Mouse (Mus musculus): Measurements from ENCODE around the gene Cela1. TPM values are rescaled to one million over a fixed set of nuclear protein-coding genes. Genes with fewer than 3 reads are reported as not detected.

Gene Cela1
- polyA plus RNA-seq, 1 experiment = 0.08 TPM

GRCm38 (mm10) chr15:100698078-100698477, 10.4 kb upstream of the Cela1 start:
- no peak for TF ChIP-seq GATA1 (IDR thresholded peaks at IDR 0.05; ENCODE audit: low read length)
- peaks cover 23% of the 10 kb centered on the region for H3K4me1 ChIP-seq (ENCODE audit: control insufficient read depth)

GRCm38 (mm10) chr15:100694406-100694805, 6.7 kb upstream of the Cela1 start:
- H3K27me3 ChIP-seq (ENCODE audit: control insufficient read depth) = no peaks in the 10 kb centered on the region
- H3K9me3 ChIP-seq (ENCODE audit: control insufficient read depth, low read length) = peaks cover 9% of the 10 kb centered on the region
- no peaks in the 10 kb centered on the region for H3K4me1 ChIP-seq (ENCODE audit: control insufficient read depth)
- no peaks in the 10 kb centered on the region for H3K36me3 ChIP-seq (ENCODE audit: control insufficient read depth)
- TF ChIP-seq GATA1 (IDR thresholded peaks at IDR 0.05; ENCODE audit: low read length) (no peak), TAL1 (IDR thresholded peaks at IDR 0.05; ENCODE audit: low read length) (no peak)
- H3K4me3 ChIP-seq (replicated peaks) = no peak overlapping the region

More at GRCm38 (mm10) chr15:100698078-100698477, 10.4 kb upstream of the Cela1 start:
- H3K9me3 ChIP-seq (ENCODE audit: control insufficient read depth, low read length) = no peaks in the 10 kb centered on the region
- H3K27me3 ChIP-seq (ENCODE audit: control insufficient read depth) = no peaks in the 10 kb centered on the region; the same call in 1 of the 2 replicates
- H3K4me3 ChIP-seq (replicated peaks) = no peak overlapping the region
- H3K36me3 ChIP-seq (ENCODE audit: control insufficient read depth) = no peaks in the 10 kb centered on the region

GRCm38 (mm10) chr15:100691990-100692389, 4.3 kb upstream of the Cela1 start:
- Histone ChIP-seq H3K9me3 (ENCODE audit: control insufficient read depth, low read length) (peaks cover 9% of the 10 kb centered on the region), H3K27me3 (ENCODE audit: control insufficient read depth) (no peaks in the 10 kb centered on the region), H3K36me3 (ENCODE audit: control insufficient read depth) (no peaks in the 10 kb centered on the region), H3K4me1 (ENCODE audit: control insufficient read depth) (peaks cover 10% of the 10 kb centered on the region), H3K4me3 (replicated peaks) (no peak overlapping the region)
- TF ChIP-seq GATA1 (IDR thresholded peaks at IDR 0.05; ENCODE audit: low read length) (no peak), TAL1 (IDR thresholded peaks at IDR 0.05; ENCODE audit: low read length) (no peak)

GRCm38 (mm10) chr15:100686989-100687388, 732 bp downstream of the Cela1 start:
- Histone ChIP-seq H3K27me3 (ENCODE audit: control insufficient read depth) (no peaks in the 10 kb centered on the region), H3K36me3 (ENCODE audit: control insufficient read depth) (no peaks in the 10 kb centered on the region), H3K4me3 (replicated peaks) (peak overlapping the region; percentile 40), H3K9me3 (ENCODE audit: control insufficient read depth, low read length) (peaks cover 9% of the 10 kb centered on the region), H3K4me1 (ENCODE audit: control insufficient read depth) (peaks cover 41% of the 10 kb centered on the region)
- TF ChIP-seq TAL1 (IDR thresholded peaks at IDR 0.05; ENCODE audit: low read length) (no peak), GATA1 (IDR thresholded peaks at IDR 0.05; ENCODE audit: low read length) (no peak)

- Histone ChIP-seq H3K9me3 (ENCODE audit: control insufficient read depth, low read length) (peaks cover 9% of the 10 kb centered on the region), H3K27me3 (ENCODE audit: control insufficient read depth) (no peaks in the 10 kb centered on the region), H3K4me1 (ENCODE audit: control insufficient read depth) (peaks cover 41% of the 10 kb centered on the region), H3K36me3 (ENCODE audit: control insufficient read depth) (no peaks in the 10 kb centered on the region), H3K4me3 (replicated peaks) (peak overlapping the region; percentile 12)
- TF ChIP-seq GATA1 (IDR thresholded peaks at IDR 0.05; ENCODE audit: low read length) = no peak
Observed at GRCm38 (mm10) chr15:100686434-100686833, 1.3 kb downstream of the Cela1 start.

GRCm38 (mm10) chr15:100685849-100686248, 1.9 kb downstream of the Cela1 start:
- Histone ChIP-seq H3K9me3 (ENCODE audit: control insufficient read depth, low read length) (peaks cover 9% of the 10 kb centered on the region), H3K4me1 (ENCODE audit: control insufficient read depth) (peaks cover 41% of the 10 kb centered on the region), H3K4me3 (replicated peaks) (no peak overlapping the region), H3K27me3 (ENCODE audit: control insufficient read depth) (no peaks in the 10 kb centered on the region), H3K36me3 (ENCODE audit: control insufficient read depth) (no peaks in the 10 kb centered on the region)
- no peak for TF ChIP-seq GATA1 (IDR thresholded peaks at IDR 0.05; ENCODE audit: low read length)
- peak; percentile 20; the same call in 1 of the 3 replicates for TF ChIP-seq TAL1 (IDR thresholded peaks at IDR 0.05; ENCODE audit: low read length)

- Histone ChIP-seq H3K4me1 (ENCODE audit: control insufficient read depth) (peaks cover 41% of the 10 kb centered on the region), H3K4me3 (replicated peaks) (peak overlapping the region; percentile 32), H3K9me3 (ENCODE audit: control insufficient read depth, low read length) (peaks cover 3% of the 10 kb centered on the region), H3K36me3 (ENCODE audit: control insufficient read depth) (no peaks in the 10 kb centered on the region), H3K27me3 (ENCODE audit: control insufficient read depth) (no peaks in the 10 kb centered on the region)
- TF ChIP-seq TAL1 (IDR thresholded peaks at IDR 0.05; ENCODE audit: low read length) (no peak), GATA1 (IDR thresholded peaks at IDR 0.05; ENCODE audit: low read length) (no peak)
Observed at GRCm38 (mm10) chr15:100685255-100685654, 2.5 kb downstream of the Cela1 start.

- H3K4me3 ChIP-seq (replicated peaks) = no peak overlapping the region
- peaks cover 41% of the 10 kb centered on the region for H3K4me1 ChIP-seq (ENCODE audit: control insufficient read depth)
- no peaks in the 10 kb centered on the region for H3K36me3 ChIP-seq (ENCODE audit: control insufficient read depth)
- no peaks in the 10 kb centered on the region; the same call in 1 of the 2 replicates for H3K9me3 ChIP-seq (ENCODE audit: control insufficient read depth, low read length)
- no peak for TF ChIP-seq TAL1 (IDR thresholded peaks at IDR 0.05; ENCODE audit: low read length)
- TF ChIP-seq GATA1 (IDR thresholded peaks at IDR 0.05; ENCODE audit: low read length) = no peak
- no peaks in the 10 kb centered on the region for H3K27me3 ChIP-seq (ENCODE audit: control insufficient read depth)
Observed at GRCm38 (mm10) chr15:100684450-100684849, 3.3 kb downstream of the Cela1 start.

GRCm38 (mm10) chr15:100683041-100683440, 4.7 kb downstream of the Cela1 start:
- Histone ChIP-seq H3K9me3 (ENCODE audit: control insufficient read depth, low read length) (no peaks in the 10 kb centered on the region), H3K4me1 (ENCODE audit: control insufficient read depth) (peaks cover 41% of the 10 kb centered on the region), H3K27me3 (ENCODE audit: control insufficient read depth) (no peaks in the 10 kb centered on the region), H3K4me3 (replicated peaks) (no peak overlapping the region), H3K36me3 (ENCODE audit: control insufficient read depth) (no peaks in the 10 kb centered on the region)
- TF ChIP-seq GATA1 (IDR thresholded peaks at IDR 0.05; ENCODE audit: low read length) = no peak
- no peak for TF ChIP-seq TAL1 (IDR thresholded peaks at IDR 0.05; ENCODE audit: low read length)

- H3K36me3 ChIP-seq (ENCODE audit: control insufficient read depth) = no peaks in the 10 kb centered on the region
- H3K4me3 ChIP-seq (replicated peaks) = no peak overlapping the region
- H3K27me3 ChIP-seq (ENCODE audit: control insufficient read depth) = no peaks in the 10 kb centered on the region
- no peaks in the 10 kb centered on the region for H3K9me3 ChIP-seq (ENCODE audit: control insufficient read depth, low read length)
- peaks cover 29% of the 10 kb centered on the region for H3K4me1 ChIP-seq (ENCODE audit: control insufficient read depth)
- TF ChIP-seq GATA1 (IDR thresholded peaks at IDR 0.05; ENCODE audit: low read length) (no peak), TAL1 (IDR thresholded peaks at IDR 0.05; ENCODE audit: low read length) (no peak)
Observed at GRCm38 (mm10) chr15:100681770-100682169, 6.0 kb downstream of the Cela1 start.
